ENCODE assay signal across 8 mouse cellular contexts in the genomic region with DNA sequence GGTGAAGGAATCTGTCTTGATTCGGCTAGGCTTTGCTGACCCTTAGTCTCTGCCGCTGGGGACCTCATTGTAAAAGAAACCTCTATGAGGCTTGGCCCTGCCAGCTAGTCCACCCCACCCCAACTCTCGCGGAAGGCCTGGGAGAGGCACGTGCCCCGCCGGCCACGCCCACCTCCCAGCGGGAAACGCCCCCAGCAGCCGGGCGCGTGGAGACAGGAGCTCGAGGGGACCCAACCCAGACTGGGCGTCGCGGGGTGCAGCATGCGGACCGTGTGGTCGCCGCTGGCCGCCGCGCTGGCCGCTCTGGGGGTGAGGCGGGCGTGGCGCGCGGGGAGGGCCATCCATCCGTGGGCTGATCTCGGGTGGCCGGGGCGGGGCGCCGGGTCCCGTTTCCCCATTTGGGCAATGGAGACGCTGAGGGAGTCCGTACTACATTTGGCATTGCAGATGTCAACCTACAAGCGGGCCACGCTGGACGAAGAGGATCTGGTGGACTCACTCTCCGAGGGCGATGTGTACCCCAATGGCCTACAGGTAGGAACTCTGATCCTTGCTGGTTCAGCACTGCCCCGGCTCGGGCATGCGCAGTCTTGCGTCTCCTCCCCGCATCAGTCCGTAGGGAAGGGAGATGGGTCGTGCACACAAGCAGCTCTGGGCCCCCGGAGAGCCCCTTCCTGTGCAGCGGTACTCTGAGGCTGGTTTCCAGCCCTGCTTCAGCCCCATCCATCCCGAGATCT. TPM values are rescaled to one million over a fixed set of nuclear protein-coding genes. Genes with fewer than 3 reads are reported as not detected.
DNase-seq lines count a peak whose midpoint lies in the region; ATAC-seq and TF ChIP-seq lines count a peak whose summit lies in the region.

No protein-coding gene starts in this region.

- no peak for TF ChIP-seq CTCF in G1E (IDR thresholded peaks at IDR 0.05; ENCODE audit: low read depth, low read length)

- peak overlapping the region; percentile 62 for H3K9ac ChIP-seq in forebrain, embryonic 16.5 days (replicated peaks; ENCODE audit: low read depth, low read length)

- no peaks in the 10 kb centered on the region for H3K36me3 ChIP-seq in G1E (replicated peaks)
- H3K36me3 ChIP-seq in forebrain, embryonic 16.5 days (ENCODE audit: control insufficient read depth, insufficient read depth) = no peaks in the 10 kb centered on the region
- H3K36me3 ChIP-seq in hindbrain, embryonic 10.5 days = 0 out of 2 replicates have a peak, but pooled peaks cover 5% of the 10 kb centered on the region
- peaks cover 2% of the 10 kb centered on the region; the same call in 1 of the 2 replicates for H3K36me3 ChIP-seq in limb, embryonic 10.5 days

- no peak overlapping the region for H3K27ac ChIP-seq in forebrain, embryonic 16.5 days (ENCODE audit: low read length)
- peak overlapping the region; percentile 76 for H3K27ac ChIP-seq in hindbrain, embryonic 10.5 days
- peak overlapping the region; percentile 81 for H3K27ac ChIP-seq in limb, embryonic 10.5 days

- H3K4me2 ChIP-seq in forebrain, embryonic 16.5 days (ENCODE audit: low read length) = peak overlapping the region; percentile 94

- peak overlapping the region; percentile 16; the same call in 1 of the 2 replicates for H3K4me3 ChIP-seq in G1E (ENCODE audit: low read depth, low read length)
- H3K4me3 ChIP-seq in forebrain, embryonic 16.5 days (replicated peaks; ENCODE audit: low read length) = peak overlapping the region; percentile 53
- peak overlapping the region; percentile 60 for H3K4me3 ChIP-seq in hindbrain, embryonic 10.5 days
- H3K4me3 ChIP-seq in limb, embryonic 10.5 days = peak overlapping the region; percentile 68

- no peak for ATAC-seq in G1E (ENCODE audit: extremely low read depth, insufficient number of reproducible peaks, low FRiP score, poor library complexity, severe bottlenecking)
- ATAC-seq in forebrain, embryonic 16.5 days = peak; percentile 85

- peaks cover 5% of the 10 kb centered on the region; the same call in 1 of the 2 replicates for H3K9me3 ChIP-seq in G1E (replicated peaks)
- H3K9me3 ChIP-seq in forebrain, embryonic 16.5 days (ENCODE audit: control insufficient read depth, low read length) = no peaks in the 10 kb centered on the region
- H3K9me3 ChIP-seq in hindbrain, embryonic 10.5 days = no peaks in the 10 kb centered on the region
- no peaks in the 10 kb centered on the region for H3K9me3 ChIP-seq in limb, embryonic 10.5 days (replicated peaks)

- under 1% methylated on average over 54 of the region's 54 CpGs for WGBS in forebrain, embryonic 16.5 days
- 2% methylated on average over 54 of the region's 54 CpGs for WGBS in hindbrain, embryonic 10.5 days
- 1% methylated on average over 54 of the region's 54 CpGs for WGBS in limb, embryonic 10.5 days

- peaks cover 3% of the 10 kb centered on the region; the same call in 1 of the 2 replicates for H3K27me3 ChIP-seq in G1E (ENCODE audit: insufficient read depth, low read length)
- no peaks in the 10 kb centered on the region for H3K27me3 ChIP-seq in forebrain, embryonic 16.5 days (replicated peaks; ENCODE audit: control insufficient read depth, insufficient read depth, low read length)
- H3K27me3 ChIP-seq in hindbrain, embryonic 10.5 days (ENCODE audit: insufficient read depth, poor library complexity, severe bottlenecking) = peaks cover 20% of the 10 kb centered on the region
- H3K27me3 ChIP-seq in limb, embryonic 10.5 days (ENCODE audit: low read depth, poor library complexity, severe bottlenecking) = 0 out of 2 replicates have a peak, but pooled peaks cover 8% of the 10 kb centered on the region

- H3K4me1 ChIP-seq in G1E (ENCODE audit: insufficient read depth, low read depth, low read length) = no peaks in the 10 kb centered on the region
- H3K4me1 ChIP-seq in forebrain, embryonic 16.5 days (replicated peaks; ENCODE audit: control insufficient read depth, insufficient read depth, low read length) = peaks cover 25% of the 10 kb centered on the region
- H3K4me1 ChIP-seq in hindbrain, embryonic 10.5 days (replicated peaks) = peaks cover 46% of the 10 kb centered on the region
- peaks cover 51% of the 10 kb centered on the region for H3K4me1 ChIP-seq in limb, embryonic 10.5 days

- DNase-seq in G1E (ENCODE audit: low spot score) = no peak
- peak; percentile 50 for DNase-seq in brain, adult 2 months (ENCODE audit: low read depth, low spot score)
- peak; percentile 81 for DNase-seq in hindbrain, embryonic 10.5 days (ENCODE audit: low spot score)
- peak; percentile 89 for DNase-seq in limb, embryonic 10.5 days (ENCODE audit: low spot score)
- DNase-seq in mesoderm, embryonic 11.5 days (ENCODE audit: low read depth, low spot score) = peak; percentile 81
- DNase-seq in spleen, adult 12 weeks (ENCODE audit: low spot score) = peak; percentile 51
- no peak for DNase-seq in cerebellum, adult 9-11 months

RNA-seq across cellular contexts. Expression of gene Ece1, which starts 51.5 kb away (rescaled TPM):
- 0.29 TPM in 1 of 2 replicates, not detected in the other for total RNA-seq in G1E (2014; fragmentation: Nextera tagmentation)
- total RNA-seq in G1E (2017) = under 0.01 TPM in 1 of 2 replicates, not detected in the other
- 0.02 TPM in 2 replicates for polyA plus RNA-seq in G1E (2012)
- 12.4 and 16.3 TPM in 2 replicates for polyA plus RNA-seq in forebrain, embryonic 16.5 days (2015; fragmentation: Nextera tagmentation; extraction: Ambion mirVana)
- 33.7 and 37.6 TPM in 2 replicates for polyA plus RNA-seq in hindbrain, embryonic 10.5 days (2016; fragmentation: Nextera tagmentation; extraction: Ambion mirVana)
- polyA plus RNA-seq in limb, embryonic 10.5 days (2016; fragmentation: Nextera tagmentation; extraction: Ambion mirVana) = 41.1 and 41.4 TPM in 2 replicates

Comparison
In these comparisons a context has a peak if more than half of its experiments do, and no peak if none do; other contexts are left out.
1. DNase-seq: peak in brain, adult 2 months (single experiment), hindbrain, embryonic 10.5 days (single experiment), limb, embryonic 10.5 days (single experiment), mesoderm, embryonic 11.5 days (single experiment) and spleen, adult 12 weeks (single experiment); none in G1E (single experiment) and cerebellum, adult 9-11 months (single experiment).
2. H3K4me3 ChIP-seq: peak in every context shown above with its lines; median percentile 68 in limb, embryonic 10.5 days; 60 in hindbrain, embryonic 10.5 days; 53 in forebrain, embryonic 16.5 days; 16 in G1E.
3. RNA of gene Ece1, which starts 51.5 kb away (polyA plus RNA-seq): 41.1 to 41.4 TPM in limb, embryonic 10.5 days, 33.7 to 37.6 TPM in hindbrain, embryonic 10.5 days and 12.4 to 16.3 TPM in forebrain, embryonic 16.5 days; 0.02 TPM in G1E; every median in the first group is over 10 times any median in the second.